Mouse (Mus musculus) c-Kit-positive CD71-positive TER-119-negative erythroid progenitor cells, embryonic 14.5 days (primary cell): ENCODE data around the gene Lrrc27.

Source experiments
- DNase-seq: peaks from one replicate; pipeline ENCODE4 v3.0.0-alpha.2; 2013; ENCODE audit warnings: low read depth

Lrrc27 gene

GRCm38 (mm10) chr7:139275586-139275985, 62.8 kb downstream of the Lrrc27 start:
- no peak for DNase-seq

GRCm38 (mm10) chr7:139276150-139276549, 63.4 kb downstream of the Lrrc27 start:
- DNase-seq, result no peak

- DNase-seq, result no peak
These were observed 64.7 kb downstream of the Lrrc27 start for GRCm38 (mm10) chr7:139277536-139277935.

GRCm38 (mm10) chr7:139279571-139279970, 66.8 kb downstream of the Lrrc27 start:
- no peak for DNase-seq

GRCm38 (mm10) chr7:139280044-139280443, 67.3 kb downstream of the Lrrc27 start:
- DNase-seq, result no peak

- no peak for DNase-seq
These were observed 68.4 kb downstream of the Lrrc27 start for GRCm38 (mm10) chr7:139281195-139281594.

- no peak for DNase-seq
These were observed 69.2 kb downstream of the Lrrc27 start for GRCm38 (mm10) chr7:139282037-139282436.

- DNase-seq, result no peak
These were observed 72.6 kb downstream of the Lrrc27 start for GRCm38 (mm10) chr7:139285295-139285943.

- no peak for DNase-seq
These were observed 75.8 kb downstream of the Lrrc27 start for GRCm38 (mm10) chr7:139288540-139288939.
